Mouse (Mus musculus): Measurements from ENCODE around the gene Smr2.
"Not testable (repeated sequence)": the region's sequence is repeated elsewhere in the genome, so short reads cannot be mapped to it uniquely, and the experiment has no call there.

Gene Smr2

GRCm38 (mm10) chr5:88086256-88086655 is at the start of gene Smr2:
Gene Smr2 (plus strand): TSS chr5:88086556.
- DNase-seq, result not testable (repeated sequence)

- DNase-seq, result no peak
Observed at GRCm38 (mm10) chr5:88111430-88111829, 25.1 kb downstream of the Smr2 start, which contains the start of gene Gm11116. Gene Gm11116 (minus strand): TSS chr5:88111530.

- no peak for DNase-seq
Observed at GRCm38 (mm10) chr5:88153999-88154398, 67.6 kb downstream of the Smr2 start, which contains the start of gene Gm11115. Gene Gm11115 (minus strand): TSS chr5:88154099.

Measured in kidney, postnatal 10 days (tissue).